Mouse (Mus musculus): Measurements from ENCODE around the gene Ibsp. TPM values are rescaled to one million over a fixed set of nuclear protein-coding genes. Genes with fewer than 3 reads are reported as not detected.

Ibsp gene
- total and polyA plus RNA-seq, 3 experiments, result 0.12 TPM; not detected in 2

- intact Hi-C loops (cut with DNase I), result no loop called here
- H3K27ac ChIP-seq, result no peak overlapping the region
Measured at GRCm38 (mm10) chr5:104314073-104314472, 15.1 kb downstream of the Ibsp start.

GRCm38 (mm10) chr5:104325029-104325428, 26.1 kb downstream of the Ibsp start, which contains the start of gene Mepe:
Gene Mepe (plus strand): TSS chr5:104325329.
- 87% methylated on average over 6 of the region's 6 CpGs for WGBS
- TF ChIP-seq POLR2A (IDR thresholded peaks at IDR 0.05; ENCODE audit: insufficient read depth, low read depth, low read length) (no peak), CTCF (IDR thresholded peaks at IDR 0.05) (no peak), EP300 (IDR thresholded peaks at IDR 0.05; ENCODE audit: insufficient read depth, low read depth, low read length) (no peak)
- H3K79me2 ChIP-seq (replicated peaks; ENCODE audit: control insufficient read depth, insufficient read depth, low read length), result no peaks in the 10 kb centered on the region
- H3K36me3 ChIP-seq (ENCODE audit: control insufficient read depth, insufficient read depth, low read length), result no peaks in the 10 kb centered on the region
- no peak within 1 kb of the TSS for H3K9ac ChIP-seq (ENCODE audit: low read depth, low read length)
- no peak within 1 kb of the TSS for H3K27ac ChIP-seq
- no peaks in the 10 kb centered on the region for H3K4me1 ChIP-seq (ENCODE audit: control insufficient read depth, insufficient read depth, low read length)
- intact Hi-C loops (cut with DNase I), result no loop called here
- DNase-seq, result no peak
- no peak within 1 kb of the TSS for H3K4me3 ChIP-seq
- no peaks in the 10 kb centered on the region for H3K27me3 ChIP-seq (ENCODE audit: control insufficient read depth, insufficient read depth, low read length)

More at GRCm38 (mm10) chr5:104314073-104314472, 15.1 kb downstream of the Ibsp start:
- no peak overlapping the region for H3K9ac ChIP-seq (ENCODE audit: low read depth, low read length)
- 76% methylated on average over 1 of the region's 1 CpGs for WGBS
- no peaks in the 10 kb centered on the region for H3K27me3 ChIP-seq (ENCODE audit: control insufficient read depth, insufficient read depth, low read length)
- TF ChIP-seq EP300 (IDR thresholded peaks at IDR 0.05; ENCODE audit: insufficient read depth, low read depth, low read length) (no peak), CTCF (IDR thresholded peaks at IDR 0.05) (no peak)
- no peaks in the 10 kb centered on the region for H3K79me2 ChIP-seq (replicated peaks; ENCODE audit: control insufficient read depth, insufficient read depth, low read length)
- DNase-seq, result no peak
- H3K4me3 ChIP-seq, result no peak overlapping the region
- H3K36me3 ChIP-seq (ENCODE audit: control insufficient read depth, insufficient read depth, low read length), result no peaks in the 10 kb centered on the region
- H3K4me1 ChIP-seq (ENCODE audit: control insufficient read depth, insufficient read depth, low read length), result no peaks in the 10 kb centered on the region

GRCm38 (mm10) chr5:104326884-104327283, 27.9 kb downstream of the Ibsp start:
- intact Hi-C loops (cut with DNase I), result no loop called here
- 58% methylated on average over 4 of the region's 4 CpGs for WGBS
- Histone ChIP-seq H3K27me3 (ENCODE audit: control insufficient read depth, insufficient read depth, low read length) (no peaks in the 10 kb centered on the region), H3K79me2 (replicated peaks; ENCODE audit: control insufficient read depth, insufficient read depth, low read length) (no peaks in the 10 kb centered on the region), H3K36me3 (ENCODE audit: control insufficient read depth, insufficient read depth, low read length) (no peaks in the 10 kb centered on the region), H3K4me1 (ENCODE audit: control insufficient read depth, insufficient read depth, low read length) (no peaks in the 10 kb centered on the region), H3K27ac (no peak overlapping the region), H3K4me3 (no peak overlapping the region), H3K9ac (ENCODE audit: low read depth, low read length) (no peak overlapping the region)
- DNase-seq, result no peak
- no peak for TF ChIP-seq POLR2A (IDR thresholded peaks at IDR 0.05; ENCODE audit: insufficient read depth, low read depth, low read length)
- no peak for TF ChIP-seq EP300 (IDR thresholded peaks at IDR 0.05; ENCODE audit: insufficient read depth, low read depth, low read length)
- TF ChIP-seq CTCF (IDR thresholded peaks at IDR 0.05), result no peak

- no peaks in the 10 kb centered on the region for H3K79me2 ChIP-seq (replicated peaks; ENCODE audit: control insufficient read depth, insufficient read depth, low read length)
- no peak overlapping the region for H3K4me3 ChIP-seq
- no peaks in the 10 kb centered on the region for H3K36me3 ChIP-seq (ENCODE audit: control insufficient read depth, insufficient read depth, low read length)
- intact Hi-C loops (cut with DNase I), result no loop called here
- no peak for DNase-seq
- no peak overlapping the region for H3K9ac ChIP-seq (ENCODE audit: low read depth, low read length)
- WGBS, result 58% methylated on average over 8 of the region's 8 CpGs
- TF ChIP-seq POLR2A (IDR thresholded peaks at IDR 0.05; ENCODE audit: insufficient read depth, low read depth, low read length) (no peak), CTCF (IDR thresholded peaks at IDR 0.05) (no peak), EP300 (IDR thresholded peaks at IDR 0.05; ENCODE audit: insufficient read depth, low read depth, low read length) (no peak)
- H3K27ac ChIP-seq, result no peak overlapping the region
- no peaks in the 10 kb centered on the region for H3K27me3 ChIP-seq (ENCODE audit: control insufficient read depth, insufficient read depth, low read length)
- H3K4me1 ChIP-seq (ENCODE audit: control insufficient read depth, insufficient read depth, low read length), result no peaks in the 10 kb centered on the region
Measured at GRCm38 (mm10) chr5:104327389-104327788, 28.4 kb downstream of the Ibsp start.

GRCm38 (mm10) chr5:104327876-104328275, 28.9 kb downstream of the Ibsp start:
- H3K4me1 ChIP-seq (ENCODE audit: control insufficient read depth, insufficient read depth, low read length), result no peaks in the 10 kb centered on the region
- H3K79me2 ChIP-seq (replicated peaks; ENCODE audit: control insufficient read depth, insufficient read depth, low read length), result no peaks in the 10 kb centered on the region
- TF ChIP-seq CTCF (IDR thresholded peaks at IDR 0.05), result no peak
- TF ChIP-seq POLR2A (IDR thresholded peaks at IDR 0.05; ENCODE audit: insufficient read depth, low read depth, low read length), result no peak
- no peak for TF ChIP-seq EP300 (IDR thresholded peaks at IDR 0.05; ENCODE audit: insufficient read depth, low read depth, low read length)
- H3K27ac ChIP-seq, result no peak overlapping the region
- H3K36me3 ChIP-seq (ENCODE audit: control insufficient read depth, insufficient read depth, low read length), result no peaks in the 10 kb centered on the region
- intact Hi-C loops (cut with DNase I), result no loop called here
- H3K9ac ChIP-seq (ENCODE audit: low read depth, low read length), result no peak overlapping the region
- no peak overlapping the region for H3K4me3 ChIP-seq
- no peaks in the 10 kb centered on the region for H3K27me3 ChIP-seq (ENCODE audit: control insufficient read depth, insufficient read depth, low read length)
- DNase-seq, result no peak

- Histone ChIP-seq H3K27me3 (ENCODE audit: control insufficient read depth, insufficient read depth, low read length) (no peaks in the 10 kb centered on the region), H3K79me2 (replicated peaks; ENCODE audit: control insufficient read depth, insufficient read depth, low read length) (no peaks in the 10 kb centered on the region), H3K4me1 (ENCODE audit: control insufficient read depth, insufficient read depth, low read length) (peaks cover 2% of the 10 kb centered on the region), H3K27ac (no peak overlapping the region), H3K36me3 (ENCODE audit: control insufficient read depth, insufficient read depth, low read length) (no peaks in the 10 kb centered on the region), H3K9ac (ENCODE audit: low read depth, low read length) (no peak overlapping the region), H3K4me3 (no peak overlapping the region)
- 68% methylated on average over 4 of the region's 4 CpGs for WGBS
- no peak for DNase-seq
- no peak for TF ChIP-seq POLR2A (IDR thresholded peaks at IDR 0.05; ENCODE audit: insufficient read depth, low read depth, low read length)
- no peak for TF ChIP-seq EP300 (IDR thresholded peaks at IDR 0.05; ENCODE audit: insufficient read depth, low read depth, low read length)
- no peak for TF ChIP-seq CTCF (IDR thresholded peaks at IDR 0.05)
- intact Hi-C loops (cut with DNase I), result no loop called here
Measured at GRCm38 (mm10) chr5:104328317-104328850, 29.4 kb downstream of the Ibsp start.
